Mouse (Mus musculus) bone marrow, adult 2 months (tissue): ENCODE measurements at regions not wholly inside any gene's neighbourhood (a gene's known extent, or its start where the extent isn't known, plus 50 kb on each side); places are given as distances from the start of the nearest gene placed in this dataset.

Experiments
- CTCF ChIP-seq: fragments of 200-500 bp; IDR thresholded peaks from 2 replicates; pipeline ENCODE4 v1.5.1; 2011; ENCODE audit warnings: low read length, control low read depth; ENCODE audit not compliant: control insufficient read depth, insufficient read depth
- POLR2A ChIP-seq: fragments of 200-500 bp; IDR thresholded peaks from 2 replicates; pipeline ENCODE4 v1.6.1; 2011; ENCODE audit warnings: low read depth, mild to moderate bottlenecking, control low read depth, low read length, borderline replicate concordance; ENCODE audit not compliant: control insufficient read depth

DNA sequence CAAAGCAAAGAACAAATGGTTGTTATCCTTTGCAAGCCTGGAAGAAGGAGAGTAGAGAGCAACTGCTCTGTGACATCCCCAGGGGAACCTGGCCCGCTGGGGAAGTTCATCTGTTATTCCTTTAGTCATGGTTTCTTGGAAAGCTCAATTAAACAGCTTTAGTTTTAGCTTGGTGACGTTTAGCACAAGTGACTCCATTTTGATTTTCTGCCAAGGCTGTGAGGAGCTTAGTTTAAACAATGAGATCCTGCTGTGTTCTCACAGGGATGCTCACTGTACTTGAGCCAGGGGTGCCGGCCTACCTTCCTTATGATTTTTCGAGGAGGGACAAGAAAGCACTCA is 91.2 kb upstream of the Rybp start:
- TF ChIP-seq POLR2A, result no peak
- no peak for TF ChIP-seq CTCF
